Mouse (Mus musculus): ENCODE measurements at regions not wholly inside any gene's neighbourhood (a gene's known extent, or its start where the extent isn't known, plus 50 kb on each side); places are given as distances from the start of the nearest gene placed in this dataset.

- no peak for TF ChIP-seq USF1 (IDR thresholded peaks at IDR 0.05; ENCODE audit: low read depth)
- no peak for TF ChIP-seq POLR2A (IDR thresholded peaks at IDR 0.05; ENCODE audit: insufficient read length, low read depth)
- TF ChIP-seq E2F4 (IDR thresholded peaks at IDR 0.05; ENCODE audit: insufficient read depth): no peak
These were observed 699.6 kb upstream of the Tenm3 start for GRCm38 (mm10) chr8:49543321-49543720.

All from myocyte (in vitro differentiated cells).